Mouse (Mus musculus) cerebellum, adult 11-12 months (tissue): ENCODE measurements around the gene Capn5.
A peak's percentile ranks its signal among the peaks of the same experiment; 100 is the strongest.

Experiments used
- DNase-seq: peaks from one replicate; pipeline ENCODE4 v3.0.0; 2022

The Capn5 gene

GRCm38 (mm10) chr7:98108636-98109430 lies 69.2 kb downstream of the Capn5 start:
- peak; percentile 82 for DNase-seq

GRCm38 (mm10) chr7:98106272-98106671 lies 71.8 kb downstream of the Capn5 start:
- no peak for DNase-seq

- no peak for DNase-seq
These were observed 73.3 kb downstream of the Capn5 start for GRCm38 (mm10) chr7:98104481-98105435.

- DNase-seq = no peak
These were observed 74.2 kb downstream of the Capn5 start for GRCm38 (mm10) chr7:98103942-98104292.

GRCm38 (mm10) chr7:98103002-98103941 lies 74.8 kb downstream of the Capn5 start:
- peak; percentile 82 for DNase-seq

GRCm38 (mm10) chr7:98102488-98102887 lies 75.6 kb downstream of the Capn5 start:
- DNase-seq = no peak

- no peak for DNase-seq
These were observed 80.5 kb downstream of the Capn5 start for GRCm38 (mm10) chr7:98097557-98097956.

- DNase-seq = no peak
These were observed 82.2 kb downstream of the Capn5 start for GRCm38 (mm10) chr7:98095852-98096251.

- DNase-seq = no peak
These were observed 91.7 kb downstream of the Capn5 start for GRCm38 (mm10) chr7:98086346-98086745.

- no peak for DNase-seq
These were observed 92.8 kb downstream of the Capn5 start for GRCm38 (mm10) chr7:98085314-98085713.

- no peak for DNase-seq
These were observed 93.4 kb downstream of the Capn5 start for GRCm38 (mm10) chr7:98084541-98085293.

- no peak for DNase-seq
These were observed 95.7 kb downstream of the Capn5 start for GRCm38 (mm10) chr7:98082376-98082775.

- DNase-seq = no peak
These were observed 100.6 kb downstream of the Capn5 start for GRCm38 (mm10) chr7:98077453-98077852.

GRCm38 (mm10) chr7:98071620-98072019 lies 106.5 kb downstream of the Capn5 start:
- DNase-seq = peak; percentile 66
